ENCODE assay signal across 9 mouse cellular contexts in the genomic region with DNA sequence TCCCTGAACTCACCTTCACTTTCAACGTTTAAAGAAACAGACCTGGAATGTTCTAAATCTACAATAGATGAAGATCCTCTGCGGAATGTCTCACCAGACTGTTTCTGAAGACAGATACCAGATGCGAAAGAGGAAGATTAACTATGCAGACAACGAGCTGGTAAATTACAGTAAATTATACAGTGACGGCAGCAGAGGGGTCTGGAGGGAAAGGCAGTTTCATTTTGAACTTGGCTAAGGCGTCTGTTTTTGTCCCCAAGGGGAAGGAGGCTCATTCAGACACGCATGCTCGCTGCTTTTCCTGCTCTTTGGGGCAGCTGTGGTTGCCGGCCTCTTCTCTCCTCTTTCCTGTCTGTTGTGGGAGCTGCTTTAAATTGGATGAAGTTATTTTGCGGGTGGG. TPM values are rescaled to one million over a fixed set of nuclear protein-coding genes. Genes with fewer than 3 reads are reported as not detected.
DNase-seq lines count a peak whose midpoint lies in the region; ATAC-seq lines count a peak whose summit lies in the region.
"Had no signal": no experiment of that assay in that cellular context is flagged by ENCODE, and none has a peak within 500 bp of the region (broad histone marks: within the 10 kb centered on the region; RNA-seq: fewer than 3 reads in every experiment).

No protein-coding gene starts in this region.

- no peak overlapping the region for H3K9ac ChIP-seq in heart, embryonic 13.5 days
- H3K9ac ChIP-seq in heart, embryonic 12.5 days, result no peak overlapping the region
- no peak overlapping the region for H3K9ac ChIP-seq in midbrain, embryonic 14.5 days (replicated peaks; ENCODE audit: low read length)
- no peak overlapping the region for H3K9ac ChIP-seq in embryonic facial prominence, embryonic 15.5 days
- H3K9ac ChIP-seq in neural tube, embryonic 14.5 days (replicated peaks; ENCODE audit: low read depth, low read length), result no peak overlapping the region

- peak overlapping the region; percentile 14; the same call in 1 of the 2 replicates for H3K4me3 ChIP-seq in heart, embryonic 13.5 days
- no peak overlapping the region for H3K4me3 ChIP-seq in heart, embryonic 12.5 days
- H3K4me3 ChIP-seq in midbrain, embryonic 14.5 days (replicated peaks; ENCODE audit: low read depth, low read length), result no peak overlapping the region
- H3K4me3 ChIP-seq in midbrain, embryonic 10.5 days, result no peak overlapping the region
- 0 out of 2 replicates have a peak overlapping the region, but pooled peaks have one; percentile 8 for H3K4me3 ChIP-seq in embryonic facial prominence, embryonic 15.5 days (replicated peaks)
- H3K4me3 ChIP-seq in neural tube, embryonic 14.5 days (ENCODE audit: low read depth, low read length), result no peak overlapping the region

- no peaks in the 10 kb centered on the region for H3K9me3 ChIP-seq in heart, embryonic 13.5 days
- H3K9me3 ChIP-seq in heart, embryonic 12.5 days (replicated peaks), result 0 out of 2 replicates have a peak, but pooled peaks cover 4% of the 10 kb centered on the region
- H3K9me3 ChIP-seq in midbrain, embryonic 14.5 days (ENCODE audit: control insufficient read depth, low read length), result no peaks in the 10 kb centered on the region
- no peaks in the 10 kb centered on the region for H3K9me3 ChIP-seq in midbrain, embryonic 10.5 days (replicated peaks)
- H3K9me3 ChIP-seq in embryonic facial prominence, embryonic 15.5 days (replicated peaks), result no peaks in the 10 kb centered on the region
- H3K9me3 ChIP-seq in neural tube, embryonic 14.5 days (ENCODE audit: control insufficient read depth, low read length), result no peaks in the 10 kb centered on the region
- H3K9me3 ChIP-seq: G1E had no signal

- H3K27me3 ChIP-seq in heart, embryonic 13.5 days (replicated peaks), result no peaks in the 10 kb centered on the region
- H3K27me3 ChIP-seq in heart, embryonic 12.5 days (replicated peaks), result no peaks in the 10 kb centered on the region
- H3K27me3 ChIP-seq in midbrain, embryonic 14.5 days (ENCODE audit: control insufficient read depth, insufficient read depth, low read length), result no peaks in the 10 kb centered on the region
- no peaks in the 10 kb centered on the region for H3K27me3 ChIP-seq in midbrain, embryonic 10.5 days (ENCODE audit: low read depth, poor library complexity, severe bottlenecking)
- H3K27me3 ChIP-seq in embryonic facial prominence, embryonic 15.5 days, result no peaks in the 10 kb centered on the region
- H3K27me3 ChIP-seq in neural tube, embryonic 14.5 days (ENCODE audit: control insufficient read depth, insufficient read depth, low read length), result no peaks in the 10 kb centered on the region

- WGBS in heart, embryonic 13.5 days, result 51% methylated on average over 10 of the region's 10 CpGs
- 53% methylated on average over 10 of the region's 10 CpGs for WGBS in heart, embryonic 12.5 days
- WGBS in midbrain, embryonic 14.5 days, result 68% methylated on average over 10 of the region's 10 CpGs
- 80% methylated on average over 10 of the region's 10 CpGs for WGBS in midbrain, embryonic 10.5 days
- WGBS in embryonic facial prominence, embryonic 15.5 days, result 28% methylated on average over 10 of the region's 10 CpGs
- 36% methylated on average over 10 of the region's 10 CpGs for WGBS in neural tube, embryonic 14.5 days

- no peaks in the 10 kb centered on the region for H3K36me3 ChIP-seq in heart, embryonic 13.5 days
- H3K36me3 ChIP-seq in heart, embryonic 12.5 days, result no peaks in the 10 kb centered on the region
- H3K36me3 ChIP-seq in midbrain, embryonic 14.5 days (ENCODE audit: control insufficient read depth, insufficient read depth, low read length), result no peaks in the 10 kb centered on the region
- H3K36me3 ChIP-seq in midbrain, embryonic 10.5 days, result no peaks in the 10 kb centered on the region
- H3K36me3 ChIP-seq in embryonic facial prominence, embryonic 15.5 days, result no peaks in the 10 kb centered on the region
- H3K36me3 ChIP-seq in neural tube, embryonic 14.5 days (ENCODE audit: control insufficient read depth, insufficient read depth, low read length), result no peaks in the 10 kb centered on the region
- H3K36me3 ChIP-seq: G1E had no signal

- peak overlapping the region; percentile 16; the same call in 1 of the 2 replicates for H3K4me2 ChIP-seq in heart, embryonic 13.5 days
- H3K4me2 ChIP-seq in heart, embryonic 12.5 days, result no peak overlapping the region
- no peak overlapping the region for H3K4me2 ChIP-seq in midbrain, embryonic 14.5 days (ENCODE audit: low read length)
- H3K4me2 ChIP-seq in embryonic facial prominence, embryonic 15.5 days (replicated peaks), result peak overlapping the region; percentile 34; the same call in 1 of the 2 replicates
- no peak overlapping the region for H3K4me2 ChIP-seq in neural tube, embryonic 14.5 days (ENCODE audit: low read depth, low read length)

- no peak overlapping the region for H3K27ac ChIP-seq in heart, embryonic 13.5 days (replicated peaks)
- no peak overlapping the region for H3K27ac ChIP-seq in heart, embryonic 12.5 days (ENCODE audit: poor library complexity, severe bottlenecking)
- no peak overlapping the region for H3K27ac ChIP-seq in midbrain, embryonic 14.5 days (replicated peaks; ENCODE audit: low read depth, low read length)
- H3K27ac ChIP-seq in midbrain, embryonic 10.5 days (replicated peaks), result no peak overlapping the region
- H3K27ac ChIP-seq in embryonic facial prominence, embryonic 15.5 days (replicated peaks), result peak overlapping the region; percentile 28; the same call in 1 of the 2 replicates
- no peak overlapping the region for H3K27ac ChIP-seq in neural tube, embryonic 14.5 days (ENCODE audit: low read depth, low read length)

- DNase-seq in midbrain, embryonic 14.5 days, result peak; percentile 26
- no peak for DNase-seq in midbrain, embryonic 10.5 days (ENCODE audit: low spot score)

- no peak for ATAC-seq in heart, embryonic 13.5 days (ENCODE audit: extremely low read depth, insufficient number of reproducible peaks, low FRiP score, low TSS enrichment)
- no peak for ATAC-seq in heart, embryonic 12.5 days (ENCODE audit: insufficient number of reproducible peaks, low FRiP score)
- no peak for ATAC-seq in midbrain, embryonic 14.5 days (ENCODE audit: low FRiP score, low TSS enrichment)
- no peak; the same call in 1 of the 2 replicates for ATAC-seq in embryonic facial prominence, embryonic 15.5 days (ENCODE audit: insufficient number of reproducible peaks, low FRiP score, low TSS enrichment, low read depth)
- peak; percentile 65; the same call in 1 of the 2 replicates for ATAC-seq in neural tube, embryonic 14.5 days (ENCODE audit: low read depth)
- ATAC-seq in megakaryocyte-erythroid progenitor cell, adult 5-6 weeks (replicated peaks; ENCODE audit: low FRiP score, low TSS enrichment, poor library complexity, severe bottlenecking), result no peak
- ATAC-seq in CD4-positive, CD25-positive, alpha-beta regulatory T cell, adult 4 months, result no peak

- H3K4me1 ChIP-seq in heart, embryonic 13.5 days, result no peaks in the 10 kb centered on the region
- H3K4me1 ChIP-seq in heart, embryonic 12.5 days (replicated peaks), result no peaks in the 10 kb centered on the region
- H3K4me1 ChIP-seq in midbrain, embryonic 14.5 days (ENCODE audit: control insufficient read depth, insufficient read depth, low read length), result no peaks in the 10 kb centered on the region; the same call in 1 of the 2 replicates
- no peaks in the 10 kb centered on the region for H3K4me1 ChIP-seq in midbrain, embryonic 10.5 days
- H3K4me1 ChIP-seq in embryonic facial prominence, embryonic 15.5 days, result peaks cover 15% of the 10 kb centered on the region
- no peaks in the 10 kb centered on the region; the same call in 1 of the 2 replicates for H3K4me1 ChIP-seq in neural tube, embryonic 14.5 days (ENCODE audit: control insufficient read depth, insufficient read depth, low read length)

RNA-seq across cellular contexts. Expression of a gene that starts 15.7 kb away (rescaled TPM):
- polyA plus RNA-seq in heart, embryonic 13.5 days (2015; fragmentation: Nextera tagmentation; extraction: Ambion mirVana), result 2.3 and 3.0 TPM in 2 replicates
- polyA plus RNA-seq in heart, embryonic 12.5 days (2016; fragmentation: Nextera tagmentation; extraction: Ambion mirVana), result 2.7 and 3.1 TPM in 2 replicates
- polyA plus RNA-seq in midbrain, embryonic 14.5 days (2014; fragmentation: Nextera tagmentation; extraction: Ambion mirVana), result 6.7 and 8.4 TPM in 2 replicates
- polyA plus RNA-seq in midbrain, embryonic 10.5 days (2016; fragmentation: Nextera tagmentation; extraction: Ambion mirVana), result 2.6 and 3.3 TPM in 2 replicates
- 3.2 and 3.8 TPM in 2 replicates for polyA plus RNA-seq in embryonic facial prominence, embryonic 15.5 days (2015; fragmentation: Nextera tagmentation; extraction: Ambion mirVana)
- 6.9 and 9.0 TPM in 2 replicates for polyA plus RNA-seq in neural tube, embryonic 14.5 days (2014; fragmentation: Nextera tagmentation; extraction: Ambion mirVana)
- total RNA-seq in megakaryocyte-erythroid progenitor cell, adult 5-6 weeks (2014; fragmentation: Nextera tagmentation), result 15.5 and 17.9 TPM in 2 replicates
- total RNA-seq in megakaryocyte-erythroid progenitor cell, adult 5-6 weeks (2017), result 6.7 and 11.2 TPM in 2 replicates
- polyA plus RNA-seq in CD4-positive, CD25-positive, alpha-beta regulatory T cell, adult 4 months (2017; shearing (Covaris generic)), result 1 to 10 TPM; 3.1 to 3.3 TPM

RNA-seq across cellular contexts. Expression of a gene that starts 34.2 kb away (rescaled TPM):
- 31.0 and 36.8 TPM in 2 replicates for polyA plus RNA-seq in heart, embryonic 13.5 days (2015; fragmentation: Nextera tagmentation; extraction: Ambion mirVana)
- 45.6 and 50.9 TPM in 2 replicates for polyA plus RNA-seq in heart, embryonic 12.5 days (2016; fragmentation: Nextera tagmentation; extraction: Ambion mirVana)
- polyA plus RNA-seq in midbrain, embryonic 14.5 days (2014; fragmentation: Nextera tagmentation; extraction: Ambion mirVana), result 0.19 and 2.9 TPM in 2 replicates
- 1.4 and 1.5 TPM in 2 replicates for polyA plus RNA-seq in midbrain, embryonic 10.5 days (2016; fragmentation: Nextera tagmentation; extraction: Ambion mirVana)
- 30.8 and 51.3 TPM in 2 replicates for polyA plus RNA-seq in embryonic facial prominence, embryonic 15.5 days (2015; fragmentation: Nextera tagmentation; extraction: Ambion mirVana)
- 1.4 and 2.3 TPM in 2 replicates for polyA plus RNA-seq in neural tube, embryonic 14.5 days (2014; fragmentation: Nextera tagmentation; extraction: Ambion mirVana)
- total RNA-seq in megakaryocyte-erythroid progenitor cell, adult 5-6 weeks (2014; fragmentation: Nextera tagmentation), result not detected in 2 replicates
- total RNA-seq in megakaryocyte-erythroid progenitor cell, adult 5-6 weeks (2017), result not detected in 2 replicates
- polyA plus RNA-seq in CD4-positive, CD25-positive, alpha-beta regulatory T cell, adult 4 months (2017; shearing (Covaris generic)), result not detected
- total RNA-seq: G1E had no signal
- polyA plus RNA-seq: G1E had no signal

Comparison
In these comparisons a context has a peak if more than half of its experiments do, and no peak if none do; other contexts are left out.
1. H3K4me2 ChIP-seq: peak in heart, embryonic 13.5 days (single experiment) and embryonic facial prominence, embryonic 15.5 days (single experiment); none in heart, embryonic 12.5 days (single experiment), midbrain, embryonic 14.5 days (single experiment) and neural tube, embryonic 14.5 days (single experiment).
2. H3K4me3 ChIP-seq: peak in heart, embryonic 13.5 days (single experiment) and embryonic facial prominence, embryonic 15.5 days (single experiment); none in heart, embryonic 12.5 days (single experiment), midbrain, embryonic 14.5 days (single experiment), midbrain, embryonic 10.5 days (single experiment) and neural tube, embryonic 14.5 days (single experiment).